Mouse (Mus musculus): ENCODE data around the gene Stpg2. TPM values are rescaled to one million over a fixed set of nuclear protein-coding genes. Genes with fewer than 3 reads are reported as not detected.
"Not testable (repeated sequence)": the region's sequence is repeated elsewhere in the genome, so short reads cannot be mapped to it uniquely, and the experiment has no call there.

Gene Stpg2
- polyA plus RNA-seq, 1 experiment: not detected

- TF ChIP-seq POLR2A (IDR thresholded peaks at IDR 0.05; ENCODE audit: borderline replicate concordance, low read depth, low read length): no peak
These were observed 191.8 kb downstream of the Stpg2 start for GRCm38 (mm10) chr3:139397077-139397865.

GRCm38 (mm10) chr3:139404673-139405072 is 199.2 kb downstream of the Stpg2 start:
- TF ChIP-seq POLR2A (IDR thresholded peaks at IDR 0.05; ENCODE audit: borderline replicate concordance, low read depth, low read length) (no peak), CTCF (IDR thresholded peaks at IDR 0.05; ENCODE audit: low read depth, low read length) (no peak)
- H3K4me1 ChIP-seq (ENCODE audit: control insufficient read depth, insufficient read depth, low read length): no peaks in the 10 kb centered on the region
- no peak overlapping the region for H3K27ac ChIP-seq (ENCODE audit: insufficient read depth, low read depth, low read length)
- no peak overlapping the region for H3K4me3 ChIP-seq (ENCODE audit: insufficient read depth, low read length)

More at GRCm38 (mm10) chr3:139397077-139397865, 191.8 kb downstream of the Stpg2 start:
- Histone ChIP-seq H3K4me3 (ENCODE audit: insufficient read depth, low read length) (no peak overlapping the region), H3K27ac (ENCODE audit: insufficient read depth, low read depth, low read length) (no peak overlapping the region), H3K4me1 (ENCODE audit: control insufficient read depth, insufficient read depth, low read length) (no peaks in the 10 kb centered on the region)

- no peak overlapping the region for H3K27ac ChIP-seq (ENCODE audit: insufficient read depth, low read depth, low read length)
- no peak overlapping the region for H3K4me3 ChIP-seq (ENCODE audit: insufficient read depth, low read length)
- TF ChIP-seq POLR2A (IDR thresholded peaks at IDR 0.05; ENCODE audit: borderline replicate concordance, low read depth, low read length): no peak
- TF ChIP-seq CTCF (IDR thresholded peaks at IDR 0.05; ENCODE audit: low read depth, low read length): no peak
- H3K4me1 ChIP-seq (ENCODE audit: control insufficient read depth, insufficient read depth, low read length): no peaks in the 10 kb centered on the region
These were observed 213.6 kb downstream of the Stpg2 start for GRCm38 (mm10) chr3:139419142-139419541.

GRCm38 (mm10) chr3:139442170-139442569 is 236.7 kb downstream of the Stpg2 start:
- no peak for TF ChIP-seq CTCF (IDR thresholded peaks at IDR 0.05; ENCODE audit: low read depth, low read length)
- TF ChIP-seq POLR2A (IDR thresholded peaks at IDR 0.05; ENCODE audit: borderline replicate concordance, low read depth, low read length): no peak
- no peak overlapping the region for H3K27ac ChIP-seq (ENCODE audit: insufficient read depth, low read depth, low read length)
- no peaks in the 10 kb centered on the region for H3K4me1 ChIP-seq (ENCODE audit: control insufficient read depth, insufficient read depth, low read length)
- no peak overlapping the region for H3K4me3 ChIP-seq (ENCODE audit: insufficient read depth, low read length)

- no peak overlapping the region for H3K4me3 ChIP-seq (ENCODE audit: insufficient read depth, low read length)
- no peak overlapping the region for H3K27ac ChIP-seq (ENCODE audit: insufficient read depth, low read depth, low read length)
- no peak for TF ChIP-seq CTCF (IDR thresholded peaks at IDR 0.05; ENCODE audit: low read depth, low read length)
- no peak for TF ChIP-seq POLR2A (IDR thresholded peaks at IDR 0.05; ENCODE audit: borderline replicate concordance, low read depth, low read length)
- no peaks in the 10 kb centered on the region for H3K4me1 ChIP-seq (ENCODE audit: control insufficient read depth, insufficient read depth, low read length)
These were observed 290.4 kb downstream of the Stpg2 start for GRCm38 (mm10) chr3:139495939-139496338.

- no peak for TF ChIP-seq POLR2A (IDR thresholded peaks at IDR 0.05; ENCODE audit: borderline replicate concordance, low read depth, low read length)
- TF ChIP-seq CTCF (IDR thresholded peaks at IDR 0.05; ENCODE audit: low read depth, low read length): no peak
- Histone ChIP-seq H3K4me3 (ENCODE audit: insufficient read depth, low read length) (no peak overlapping the region), H3K4me1 (ENCODE audit: control insufficient read depth, insufficient read depth, low read length) (no peaks in the 10 kb centered on the region), H3K27ac (ENCODE audit: insufficient read depth, low read depth, low read length) (no peak overlapping the region)
These were observed 296.7 kb downstream of the Stpg2 start for GRCm38 (mm10) chr3:139502216-139502615.

GRCm38 (mm10) chr3:139509275-139509985 is 303.9 kb downstream of the Stpg2 start:
- no peak overlapping the region for H3K27ac ChIP-seq (ENCODE audit: insufficient read depth, low read depth, low read length)
- H3K4me3 ChIP-seq (ENCODE audit: insufficient read depth, low read length): no peak overlapping the region
- no peaks in the 10 kb centered on the region for H3K4me1 ChIP-seq (ENCODE audit: control insufficient read depth, insufficient read depth, low read length)
- TF ChIP-seq CTCF (IDR thresholded peaks at IDR 0.05; ENCODE audit: low read depth, low read length): no peak
- TF ChIP-seq POLR2A (IDR thresholded peaks at IDR 0.05; ENCODE audit: borderline replicate concordance, low read depth, low read length): no peak

- H3K4me1 ChIP-seq (ENCODE audit: control insufficient read depth, insufficient read depth, low read length): no peaks in the 10 kb centered on the region
- no peak for TF ChIP-seq POLR2A (IDR thresholded peaks at IDR 0.05; ENCODE audit: borderline replicate concordance, low read depth, low read length)
- no peak for TF ChIP-seq CTCF (IDR thresholded peaks at IDR 0.05; ENCODE audit: low read depth, low read length)
- H3K4me3 ChIP-seq (ENCODE audit: insufficient read depth, low read length): no peak overlapping the region
- no peak overlapping the region for H3K27ac ChIP-seq (ENCODE audit: insufficient read depth, low read depth, low read length)
These were observed 373.0 kb downstream of the Stpg2 start for GRCm38 (mm10) chr3:139578496-139578895.

- Histone ChIP-seq H3K27ac (ENCODE audit: insufficient read depth, low read depth, low read length) (no peak overlapping the region), H3K4me3 (ENCODE audit: insufficient read depth, low read length) (no peak overlapping the region), H3K4me1 (ENCODE audit: control insufficient read depth, insufficient read depth, low read length) (no peaks in the 10 kb centered on the region)
- TF ChIP-seq CTCF (IDR thresholded peaks at IDR 0.05; ENCODE audit: low read depth, low read length) (no peak), POLR2A (IDR thresholded peaks at IDR 0.05; ENCODE audit: borderline replicate concordance, low read depth, low read length) (no peak)
These were observed 375.8 kb downstream of the Stpg2 start for GRCm38 (mm10) chr3:139581298-139581697.

GRCm38 (mm10) chr3:139599508-139599907 is 394.0 kb downstream of the Stpg2 start:
- H3K4me3 ChIP-seq (ENCODE audit: insufficient read depth, low read length): no peak overlapping the region
- no peak overlapping the region for H3K27ac ChIP-seq (ENCODE audit: insufficient read depth, low read depth, low read length)
- no peaks in the 10 kb centered on the region for H3K4me1 ChIP-seq (ENCODE audit: control insufficient read depth, insufficient read depth, low read length)
- TF ChIP-seq POLR2A (IDR thresholded peaks at IDR 0.05; ENCODE audit: borderline replicate concordance, low read depth, low read length): no peak
- no peak for TF ChIP-seq CTCF (IDR thresholded peaks at IDR 0.05; ENCODE audit: low read depth, low read length)

- not testable (repeated sequence) for H3K4me1 ChIP-seq (ENCODE audit: control insufficient read depth, insufficient read depth, low read length); H3K4me3 ChIP-seq (ENCODE audit: insufficient read depth, low read length); H3K27ac ChIP-seq (ENCODE audit: insufficient read depth, low read depth, low read length)
These were observed 402.8 kb downstream of the Stpg2 start for GRCm38 (mm10) chr3:139608267-139608666.
